Mouse (Mus musculus) ovary, postnatal 14 days (tissue): ENCODE measurements around the gene 1110051M20Rik.

ENCODE experiments used
- DNase-seq: peaks from one replicate; pipeline ENCODE4 v3.0.0; 2022; ENCODE audit warnings: low spot score

Gene 1110051M20Rik

GRCm38 (mm10) chr2:91345644-91346043 is 98.9 kb downstream of the 1110051M20Rik start:
- DNase-seq: no peak

GRCm38 (mm10) chr2:91339591-91339990 is 104.9 kb downstream of the 1110051M20Rik start:
- no peak for DNase-seq

- peak; percentile 23 for DNase-seq
These were observed 109.4 kb downstream of the 1110051M20Rik start for GRCm38 (mm10) chr2:91335128-91335527.

- DNase-seq: no peak
These were observed 113.3 kb downstream of the 1110051M20Rik start for GRCm38 (mm10) chr2:91331051-91331843.

- no peak for DNase-seq
These were observed 114.3 kb downstream of the 1110051M20Rik start for GRCm38 (mm10) chr2:91329996-91330738.

- DNase-seq: no peak
These were observed 115.8 kb downstream of the 1110051M20Rik start for GRCm38 (mm10) chr2:91328729-91329125.

GRCm38 (mm10) chr2:91327968-91328728 is 116.4 kb downstream of the 1110051M20Rik start:
- DNase-seq: no peak

- DNase-seq: no peak
These were observed 117.7 kb downstream of the 1110051M20Rik start for GRCm38 (mm10) chr2:91326746-91327350.

- DNase-seq: no peak
These were observed 119.6 kb downstream of the 1110051M20Rik start for GRCm38 (mm10) chr2:91324761-91325421.

GRCm38 (mm10) chr2:91324346-91324745 is 120.2 kb downstream of the 1110051M20Rik start:
- no peak for DNase-seq

GRCm38 (mm10) chr2:91322490-91322889 is 122.0 kb downstream of the 1110051M20Rik start:
- DNase-seq: no peak

GRCm38 (mm10) chr2:91321923-91322322 is 122.6 kb downstream of the 1110051M20Rik start:
- no peak for DNase-seq

GRCm38 (mm10) chr2:91320559-91321529 is 123.7 kb downstream of the 1110051M20Rik start:
- DNase-seq: no peak

- DNase-seq: no peak
These were observed 130.3 kb downstream of the 1110051M20Rik start for GRCm38 (mm10) chr2:91314184-91314583.

- no peak for DNase-seq
These were observed 131.8 kb downstream of the 1110051M20Rik start for GRCm38 (mm10) chr2:91312578-91313311.

- DNase-seq: no peak
These were observed 135.0 kb downstream of the 1110051M20Rik start for GRCm38 (mm10) chr2:91309546-91309945.

- DNase-seq: no peak
These were observed 135.8 kb downstream of the 1110051M20Rik start for GRCm38 (mm10) chr2:91308680-91309079.

- no peak for DNase-seq
These were observed 137.9 kb downstream of the 1110051M20Rik start for GRCm38 (mm10) chr2:91306589-91306988.

- DNase-seq: no peak
These were observed 138.6 kb downstream of the 1110051M20Rik start for GRCm38 (mm10) chr2:91305926-91306325.

- no peak for DNase-seq
These were observed 141.7 kb downstream of the 1110051M20Rik start for GRCm38 (mm10) chr2:91302845-91303244.
